Mouse (Mus musculus): ENCODE data around the gene Smyd3.
A peak's percentile ranks its signal among the peaks of the same experiment; 100 is the strongest.

Gene Smyd3

GRCm38 (mm10) chr1:179517713-179518465 is at the start of gene Smyd3:
Smyd3 (minus strand) TSS chr1:179518041.
- peak; percentile 90 for DNase-seq

DNA sequence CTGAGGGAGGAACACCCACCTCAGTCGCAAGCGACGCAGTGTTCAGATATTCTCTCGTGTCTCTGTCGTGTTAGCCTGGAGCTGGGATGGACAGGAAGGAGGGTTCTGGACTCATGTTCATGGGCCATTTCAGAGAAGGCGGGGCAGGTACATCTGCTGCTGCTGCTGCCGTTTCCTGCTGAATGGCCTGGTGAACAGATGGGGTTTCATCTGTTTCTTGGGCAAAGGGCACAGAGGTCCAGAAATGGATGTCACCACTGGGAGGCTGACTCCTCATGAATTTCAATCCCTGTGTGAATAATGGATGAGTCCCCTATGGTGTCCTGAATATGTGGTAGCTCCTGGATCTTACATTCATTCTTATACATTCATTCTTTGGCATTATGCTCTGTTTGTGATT is 49.7 kb upstream of the Smyd3 start:
- DNase-seq, result no peak

DNA sequence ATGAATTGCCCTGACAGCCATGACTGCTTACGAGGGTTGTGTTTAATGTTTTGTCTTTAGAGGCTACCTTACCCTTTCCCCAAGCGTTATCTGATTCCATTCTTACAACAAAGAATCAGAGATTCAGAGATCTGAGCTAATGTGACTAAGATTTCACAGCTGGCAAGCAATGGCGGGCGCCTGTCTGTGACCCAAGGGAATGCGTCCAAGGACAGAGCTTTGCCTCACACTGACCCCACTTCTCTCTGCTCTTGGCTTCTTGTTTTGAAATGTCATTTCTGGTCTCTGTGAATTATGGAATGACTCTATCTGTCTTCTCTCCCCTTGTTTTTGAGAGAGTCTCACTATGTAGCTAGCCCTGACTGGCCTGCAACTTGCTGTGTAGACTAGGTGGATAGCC is 46.1 kb upstream of the Smyd3 start:
- DNase-seq, result no peak

GRCm38 (mm10) chr1:179563211-179563610 is 45.4 kb upstream of the Smyd3 start:
- DNase-seq, result no peak

DNA sequence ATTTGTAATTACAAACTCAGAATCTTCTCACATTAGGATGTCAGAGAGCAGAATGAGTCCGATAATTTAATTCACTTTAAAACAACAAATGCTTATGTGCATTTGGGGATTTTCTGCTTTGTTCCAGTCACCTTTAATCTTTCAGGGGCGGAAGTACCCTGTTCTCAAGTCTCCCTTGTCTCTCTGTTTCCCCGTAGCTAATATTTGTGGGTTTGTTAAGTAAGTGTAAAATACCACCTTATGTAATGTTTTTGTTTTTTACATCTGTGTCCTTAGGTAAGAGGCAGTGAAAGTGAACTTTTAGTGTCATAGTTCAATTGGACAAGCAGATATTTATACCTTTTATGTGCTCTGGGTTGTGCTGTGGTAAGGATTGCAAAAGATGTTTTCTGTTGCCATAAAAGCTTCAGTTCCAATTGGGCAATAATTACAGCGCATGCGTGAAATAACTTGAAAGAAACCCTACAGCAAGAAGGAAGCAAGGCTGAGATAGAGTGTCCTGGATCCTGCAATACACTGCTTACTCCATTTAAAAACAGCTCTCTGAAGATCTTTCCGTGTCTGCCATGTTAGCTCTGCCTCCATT is 43.1 kb upstream of the Smyd3 start:
- no peak for DNase-seq

- DNase-seq, result no peak
Measured at GRCm38 (mm10) chr1:179559446-179560194, 41.8 kb upstream of the Smyd3 start.

DNA sequence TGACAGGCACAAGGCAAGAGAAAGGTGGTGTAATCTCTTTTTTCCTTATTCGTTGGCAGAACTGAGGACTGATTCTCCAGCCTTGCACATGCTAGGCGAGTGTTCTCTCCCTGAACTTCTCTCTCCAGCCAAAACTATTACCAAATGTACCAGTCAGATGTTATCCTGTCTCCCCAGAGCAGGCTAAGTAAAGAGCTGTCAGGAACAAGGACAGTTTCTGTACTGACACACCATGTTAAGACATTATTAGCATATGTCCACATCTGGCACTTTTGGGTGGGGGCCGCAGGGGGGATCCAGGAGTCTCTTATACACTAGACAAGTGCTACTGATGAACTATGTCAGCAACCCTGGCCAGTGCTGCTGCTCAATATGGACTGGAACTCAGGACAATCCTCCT is 39.1 kb upstream of the Smyd3 start:
- no peak for DNase-seq

DNA sequence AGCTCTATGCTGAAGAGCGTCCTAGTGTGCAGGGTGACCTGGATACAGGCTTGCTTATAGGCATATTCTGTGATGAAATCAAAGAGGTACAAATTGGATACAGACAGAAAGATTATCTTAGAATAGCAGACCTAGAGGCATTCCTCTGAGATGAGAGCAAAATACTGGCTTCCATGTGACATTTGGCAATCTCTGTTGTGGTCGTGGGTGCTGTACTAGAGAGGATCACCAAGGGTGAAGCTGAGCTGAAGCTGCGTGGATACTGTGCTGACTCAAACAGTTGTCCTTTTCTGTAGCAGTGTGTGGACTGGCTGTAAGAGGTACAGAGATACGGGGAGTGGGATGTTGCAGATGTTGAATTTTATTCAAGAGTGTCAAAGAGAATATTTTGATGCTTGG is 36.1 kb upstream of the Smyd3 start:
- no peak for DNase-seq

DNA sequence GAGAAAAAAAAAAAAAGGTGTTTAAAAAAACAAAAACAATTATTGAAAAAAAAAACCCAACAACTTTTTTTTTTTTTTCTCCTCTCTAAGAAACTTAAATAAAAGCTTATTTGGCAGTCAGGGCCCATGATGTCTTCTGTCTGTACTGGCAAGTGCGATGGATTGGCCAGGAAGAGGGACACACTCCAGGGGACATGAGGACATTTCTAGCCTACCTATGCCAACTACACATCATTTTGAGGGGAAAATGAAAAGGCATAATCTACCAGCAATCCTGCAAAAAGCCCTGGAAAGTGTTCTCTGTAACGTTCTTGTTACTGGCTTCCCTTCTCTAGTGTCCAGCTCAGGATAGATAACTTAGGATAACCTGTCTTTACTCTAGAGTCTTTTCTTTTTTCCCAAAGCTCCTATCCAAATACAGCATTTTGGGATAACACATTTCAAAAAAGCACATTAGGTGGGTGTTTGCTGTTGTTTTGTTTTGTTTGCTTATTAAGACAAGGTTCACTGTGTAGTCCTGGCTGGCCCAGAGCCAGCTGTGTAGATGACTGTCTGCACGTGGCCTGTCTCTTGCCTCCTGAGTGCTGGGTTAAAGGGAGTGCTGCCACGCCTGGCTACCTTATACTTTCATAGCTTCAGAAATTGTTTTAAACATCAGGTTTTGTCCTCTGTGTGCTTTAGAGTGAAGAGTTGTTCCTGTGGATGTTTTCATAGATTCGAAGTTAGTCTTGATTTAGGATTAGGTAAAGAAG is 35.5 kb upstream of the Smyd3 start:
- DNase-seq, result no peak

- no peak for DNase-seq
Measured at GRCm38 (mm10) chr1:179552751-179553150, 34.9 kb upstream of the Smyd3 start.

DNA sequence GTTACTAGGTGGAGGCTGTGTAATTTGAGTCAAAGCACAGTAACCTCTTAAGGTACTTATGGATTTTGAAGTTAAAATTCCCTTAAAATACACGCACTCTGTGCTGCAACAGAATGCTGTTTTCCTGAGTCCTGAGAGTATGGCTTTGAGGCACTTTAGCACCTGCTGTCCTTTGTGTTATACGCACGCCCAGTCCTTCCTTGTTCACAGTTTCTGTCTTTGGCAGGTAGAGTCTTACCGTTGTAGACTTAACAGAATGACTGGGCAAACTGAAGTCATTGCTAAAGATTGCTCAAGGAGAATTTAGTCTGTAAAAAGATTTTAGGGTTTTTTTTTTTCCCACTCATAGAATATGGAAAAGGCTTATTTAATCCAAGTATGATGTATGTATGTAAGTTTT is 34.1 kb upstream of the Smyd3 start:
- DNase-seq, result no peak

- no peak for DNase-seq
Measured at GRCm38 (mm10) chr1:179551336-179551735, 33.5 kb upstream of the Smyd3 start.

GRCm38 (mm10) chr1:179548996-179549752 is 31.3 kb upstream of the Smyd3 start:
- DNase-seq, result peak; percentile 38

DNA sequence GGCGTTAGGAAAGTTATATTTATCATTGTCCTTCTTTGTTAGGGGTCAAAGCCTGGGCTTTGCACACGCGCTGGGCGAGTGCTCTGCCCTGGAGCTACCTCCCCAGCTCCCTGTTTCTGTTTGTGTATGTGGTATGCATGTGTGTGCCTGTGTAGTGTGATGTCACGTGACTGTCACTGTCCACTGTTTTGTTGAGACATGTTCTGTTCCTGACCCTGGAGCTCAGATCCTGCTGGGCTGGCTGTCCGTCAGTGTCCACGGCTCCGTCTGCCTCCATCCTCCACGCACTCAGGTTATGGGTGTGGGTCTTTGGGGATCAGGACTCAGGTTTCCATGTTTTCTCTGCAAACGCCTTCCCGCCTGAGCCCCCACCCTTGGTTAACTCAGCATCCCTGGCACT is 30.4 kb upstream of the Smyd3 start:
- peak; percentile 23 for DNase-seq

DNA sequence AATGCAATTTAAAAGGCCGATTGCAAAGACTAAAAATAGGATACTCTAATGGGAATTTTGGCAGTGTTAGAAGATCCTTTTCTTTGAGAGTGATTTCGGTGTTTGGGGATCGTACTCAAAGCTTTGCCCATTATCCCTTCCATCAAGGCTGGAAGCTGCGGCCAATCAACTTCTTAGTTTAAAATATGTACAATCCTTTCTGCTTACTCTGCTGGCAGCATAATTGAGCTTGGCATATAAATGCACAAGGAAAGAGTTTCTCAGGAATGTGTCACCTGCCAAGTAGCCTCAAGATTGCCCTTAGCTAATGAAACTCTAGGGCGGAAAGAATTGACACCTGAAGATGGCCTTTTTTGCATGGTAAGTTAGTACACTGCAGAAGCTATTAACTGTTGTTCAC is 29.3 kb upstream of the Smyd3 start:
- DNase-seq, result no peak

- DNase-seq, result peak; percentile 83
Measured at GRCm38 (mm10) chr1:179546551-179546917, 28.7 kb upstream of the Smyd3 start.

DNA sequence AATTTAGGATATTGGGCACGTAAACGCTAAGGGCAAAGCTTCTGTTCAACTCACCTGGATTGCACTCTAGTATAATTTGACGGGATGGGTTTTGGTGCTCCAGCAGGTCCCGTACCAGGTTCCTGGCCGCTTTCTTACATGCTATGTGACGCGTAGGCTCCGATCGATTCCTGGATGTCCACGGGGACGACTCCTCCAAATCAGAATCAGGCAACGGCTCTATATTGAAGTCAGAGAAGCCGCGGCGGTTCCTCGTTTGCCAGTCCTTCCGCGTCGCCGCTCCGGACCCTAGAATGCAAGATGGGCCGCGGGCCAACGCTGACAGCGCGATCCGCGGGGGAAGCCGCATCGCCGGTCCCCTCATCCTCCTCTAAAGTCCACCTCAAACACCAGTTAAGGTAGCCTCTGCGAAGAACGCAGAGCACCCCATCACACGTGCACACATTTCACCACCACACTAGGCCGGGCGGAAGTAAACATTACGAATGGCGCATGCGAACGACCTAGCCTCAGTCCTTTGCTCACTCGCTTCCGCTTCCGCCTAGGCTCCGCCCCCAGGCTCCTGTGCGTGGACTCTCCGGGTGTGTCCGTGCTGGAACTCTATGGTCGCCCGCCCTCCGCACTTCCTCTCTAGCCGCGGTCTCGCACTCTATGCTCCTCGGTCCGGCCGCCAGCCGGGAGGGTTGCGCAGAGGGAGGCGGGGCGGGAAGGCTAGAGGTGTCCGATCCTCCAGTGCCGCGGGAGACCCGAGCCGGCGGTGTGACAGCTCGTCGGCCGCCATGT is 28.1 kb upstream of the Smyd3 start, which contains the start of the genes Tfb2m and Cnst:
Gene Tfb2m (minus strand): TSS at position 500 of the 783 bp plus-strand sequence.
Gene Cnst (plus strand): TSS at position 603 of the 783 bp plus-strand sequence.
- DNase-seq, result peak; percentile 97

DNA sequence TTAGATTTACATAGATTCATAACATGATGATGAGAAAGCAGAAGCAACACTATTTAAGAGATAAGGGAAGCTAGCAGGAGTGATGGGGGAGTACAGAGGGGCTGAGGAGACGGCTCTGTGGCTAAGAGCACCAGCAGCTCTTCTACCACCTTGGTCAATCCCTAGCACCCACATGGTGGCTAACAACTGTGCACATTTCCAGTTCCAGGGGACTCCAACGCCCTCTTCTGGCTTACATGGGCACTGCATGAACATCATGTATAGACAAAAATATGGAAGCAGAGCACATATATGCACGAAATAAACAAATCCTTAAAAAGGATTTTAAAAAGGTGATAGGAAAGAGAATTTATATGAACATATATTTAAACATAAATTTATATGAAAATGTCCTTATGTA is 23.7 kb upstream of the Smyd3 start:
- DNase-seq, result peak; percentile 52

DNA sequence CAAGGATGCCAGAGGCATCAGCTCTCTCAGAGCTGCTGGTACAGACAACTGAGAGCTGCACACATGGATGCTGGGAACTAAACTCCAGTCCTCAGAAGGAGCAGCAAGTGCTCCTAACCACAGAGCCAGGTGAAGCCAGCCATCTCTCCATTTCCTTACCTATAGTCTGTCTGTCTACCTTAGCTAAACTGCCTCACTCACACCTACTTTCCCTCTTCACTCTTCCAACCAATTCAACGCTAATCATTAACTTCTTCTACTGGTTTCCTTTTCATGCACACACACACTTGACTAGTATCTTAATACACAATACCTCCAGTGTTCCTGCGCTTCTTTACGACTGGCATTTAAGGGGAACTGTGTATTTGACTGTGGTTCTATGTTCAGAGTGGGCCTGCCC is 22.0 kb upstream of the Smyd3 start:
- DNase-seq, result no peak

GRCm38 (mm10) chr1:179539054-179539453 is 21.2 kb upstream of the Smyd3 start:
- no peak for DNase-seq

- DNase-seq, result peak; percentile 45
Measured at GRCm38 (mm10) chr1:179519901-179520300, 2.1 kb upstream of the Smyd3 start.

Measured in thymus, postnatal 4 days (tissue).